Mouse (Mus musculus) thymus, postnatal 36 days (tissue): ENCODE results near the gene Rnf7.
"Not testable (repeated sequence)": the region's sequence is repeated elsewhere in the genome, so short reads cannot be mapped to it uniquely, and the experiment has no call there.

ENCODE experiments used
- DNase-seq, 2 experiments: peaks; one replicate each; pipeline ENCODE4 v3.0.0; 2022; ENCODE audit warnings: mixed read lengths in 2 of 2

The Rnf7 gene

DNA sequence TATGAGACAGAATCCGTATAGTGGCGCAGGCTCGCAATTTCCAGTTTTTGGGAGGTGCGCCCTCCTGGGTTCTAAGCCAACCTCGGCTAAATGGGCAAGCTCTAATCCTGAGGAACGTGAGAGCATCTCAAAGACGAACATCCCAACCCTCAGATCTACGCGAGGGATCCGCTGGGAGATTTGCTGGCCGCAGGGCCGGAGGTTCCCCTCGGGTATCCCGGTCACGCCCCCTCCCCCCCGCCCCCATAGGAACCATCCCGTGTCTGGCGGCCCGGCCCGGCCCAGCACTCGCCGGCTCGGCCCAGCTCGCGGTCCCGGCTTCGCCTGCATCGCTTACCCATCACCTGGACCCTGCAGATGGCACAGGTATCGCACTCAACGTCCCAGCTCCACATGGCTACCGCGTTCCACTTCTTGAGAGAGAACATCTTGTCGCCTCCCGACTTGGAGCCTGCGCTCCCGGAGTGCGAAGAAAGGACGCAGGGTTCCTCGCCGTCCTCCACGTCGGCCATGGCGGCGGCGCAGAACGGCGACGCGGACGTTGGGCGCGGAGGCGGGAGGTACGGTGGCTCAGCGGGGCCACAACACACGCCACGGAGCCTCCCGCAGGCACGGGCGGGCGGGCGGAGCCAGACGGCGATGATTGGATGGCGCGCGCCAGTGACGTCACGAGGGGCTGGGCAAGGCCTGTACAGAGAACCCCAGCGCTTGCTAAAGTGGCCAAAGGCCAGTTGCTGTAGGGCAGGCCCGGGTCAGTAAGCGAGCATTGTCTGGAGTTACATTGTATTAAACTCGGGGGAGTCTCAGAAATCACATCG, at the start of gene Rnf7:
Gene Rnf7 (minus strand): TSS at position 605 of the 818 bp plus-strand sequence.
- peak; percentile 98 for DNase-seq

DNA sequence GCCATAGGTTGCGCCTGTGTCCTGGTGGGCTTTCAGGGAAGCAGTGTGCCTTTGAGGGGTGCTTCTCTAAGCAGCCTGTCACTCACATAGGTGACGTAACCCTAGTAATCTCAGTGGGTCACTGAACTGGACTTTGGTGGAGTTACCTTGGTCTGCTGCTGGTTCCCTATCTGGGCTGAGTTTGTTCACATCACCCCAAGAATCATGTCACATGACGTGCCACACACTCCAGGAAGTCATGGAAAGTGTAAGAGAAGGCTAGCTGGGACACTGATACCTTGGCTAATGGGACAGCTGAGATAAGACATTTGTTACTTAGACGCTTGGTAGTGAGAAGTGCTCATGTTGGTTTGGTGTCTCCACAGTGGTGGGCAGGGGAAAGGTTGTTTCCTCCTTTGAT, 47.5 kb upstream of the Rnf7 start:
- DNase-seq = no peak

GRCm38 (mm10) chr9:96524972-96525506, 46.6 kb upstream of the Rnf7 start, which contains the start of gene Gm28729:
Gm28729 (minus strand) TSS chr9:96525264.
- DNase-seq = no peak

DNA sequence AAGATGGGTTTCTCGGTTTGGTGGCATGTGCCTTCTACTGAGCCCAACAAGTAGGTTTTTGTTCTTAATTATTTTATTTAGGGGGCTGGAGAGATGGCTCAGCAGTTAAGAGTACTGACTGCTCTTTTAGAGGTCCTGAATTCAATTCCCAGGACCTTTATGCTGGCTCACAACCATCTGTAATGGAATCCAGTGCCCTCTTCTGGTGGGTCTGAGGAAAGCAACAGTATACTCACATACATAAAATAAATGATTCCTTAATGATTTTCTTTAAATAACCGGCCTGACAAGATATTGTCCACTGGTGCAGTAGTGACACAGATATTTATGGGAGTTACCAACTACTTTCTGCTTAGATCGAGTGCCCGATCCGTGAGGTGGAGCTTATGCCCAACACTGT, 44.7 kb upstream of the Rnf7 start:
- no peak for DNase-seq

- not testable (repeated sequence) for DNase-seq
Measured at GRCm38 (mm10) chr9:96521574-96521973, 43.1 kb upstream of the Rnf7 start.

DNA sequence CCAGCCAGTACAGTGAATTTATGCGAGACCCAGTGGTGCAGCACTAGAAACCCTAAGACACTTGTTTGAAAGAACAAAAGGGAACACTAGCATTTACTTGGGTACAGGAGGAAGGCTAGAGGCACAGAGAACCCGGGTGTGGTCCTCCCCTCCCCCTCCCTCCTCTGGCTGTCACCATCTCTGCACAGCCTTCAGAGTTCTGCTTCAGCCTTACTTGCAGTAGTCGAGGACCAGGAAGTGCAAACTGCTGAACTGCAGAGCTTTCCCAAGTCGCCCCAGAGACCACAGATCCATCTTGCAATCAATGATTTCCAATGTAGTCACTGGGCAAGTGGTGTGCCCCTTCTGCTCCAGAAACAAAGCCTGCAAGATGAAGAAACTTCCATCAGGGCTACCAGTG, 39.0 kb upstream of the Rnf7 start:
- DNase-seq = peak; percentile 9 to 19

DNA sequence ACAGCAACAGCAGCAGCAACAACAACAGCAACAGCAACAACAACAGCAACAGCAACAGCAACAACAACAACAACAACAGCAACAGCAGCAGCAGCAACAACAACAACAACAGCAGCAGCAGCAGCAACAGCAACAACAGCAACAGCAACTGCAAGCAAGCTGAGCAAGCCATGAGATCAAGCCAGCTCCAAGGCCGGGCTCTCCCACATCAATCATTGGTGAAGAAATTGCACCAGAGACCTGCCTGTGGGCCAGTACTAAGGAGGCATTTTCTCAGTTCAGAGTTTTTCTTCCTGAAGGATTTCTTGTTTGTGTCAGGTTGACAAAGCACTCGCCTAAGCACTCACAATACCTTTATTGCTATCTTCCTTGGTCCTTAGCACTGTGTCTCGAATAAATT, 38.3 kb upstream of the Rnf7 start:
- no peak for DNase-seq

DNA sequence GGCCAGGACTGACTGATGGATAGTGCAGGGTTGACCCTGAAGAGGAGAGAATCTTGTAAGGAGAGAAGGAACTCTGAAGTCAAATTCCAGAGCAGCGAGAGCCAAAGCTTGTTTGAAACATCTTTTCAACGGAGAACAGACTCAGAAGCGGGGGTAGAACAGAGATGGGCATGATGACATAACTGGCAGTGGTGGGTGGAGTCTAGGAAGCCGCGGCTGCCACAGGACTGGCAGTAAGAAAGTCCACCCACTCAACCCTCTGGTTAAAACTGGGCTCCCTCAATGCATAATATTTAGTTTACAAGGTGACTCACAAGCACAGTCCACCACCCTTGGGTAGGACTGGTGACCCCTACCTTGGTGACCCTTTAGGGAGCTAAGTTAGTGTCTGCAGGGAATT, 37.3 kb upstream of the Rnf7 start:
- DNase-seq = no peak

DNA sequence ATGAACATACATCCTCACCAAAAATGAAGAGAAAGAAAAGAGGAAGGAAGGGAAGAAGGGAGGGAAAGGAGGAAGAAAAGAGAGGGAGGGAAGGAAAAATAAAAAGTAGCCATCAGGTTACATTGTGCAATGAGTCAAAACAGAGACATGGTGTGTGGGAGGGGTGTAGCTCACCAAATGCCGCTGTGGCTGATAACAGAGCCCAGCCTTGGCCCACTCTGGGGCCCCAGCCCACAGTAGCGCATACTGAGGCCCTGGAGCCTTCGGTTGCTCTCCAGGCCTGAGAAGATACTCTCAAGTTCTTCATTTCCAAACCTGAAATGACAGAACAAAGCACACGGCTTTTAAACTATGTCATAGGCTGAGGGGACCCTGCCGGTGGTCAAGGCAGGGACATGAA, 35.8 kb upstream of the Rnf7 start:
- no peak for DNase-seq

GRCm38 (mm10) chr9:96506011-96506498, 27.6 kb upstream of the Rnf7 start:
- DNase-seq = no peak

- no peak for DNase-seq
Measured at GRCm38 (mm10) chr9:96505156-96505555, 26.7 kb upstream of the Rnf7 start.

DNA sequence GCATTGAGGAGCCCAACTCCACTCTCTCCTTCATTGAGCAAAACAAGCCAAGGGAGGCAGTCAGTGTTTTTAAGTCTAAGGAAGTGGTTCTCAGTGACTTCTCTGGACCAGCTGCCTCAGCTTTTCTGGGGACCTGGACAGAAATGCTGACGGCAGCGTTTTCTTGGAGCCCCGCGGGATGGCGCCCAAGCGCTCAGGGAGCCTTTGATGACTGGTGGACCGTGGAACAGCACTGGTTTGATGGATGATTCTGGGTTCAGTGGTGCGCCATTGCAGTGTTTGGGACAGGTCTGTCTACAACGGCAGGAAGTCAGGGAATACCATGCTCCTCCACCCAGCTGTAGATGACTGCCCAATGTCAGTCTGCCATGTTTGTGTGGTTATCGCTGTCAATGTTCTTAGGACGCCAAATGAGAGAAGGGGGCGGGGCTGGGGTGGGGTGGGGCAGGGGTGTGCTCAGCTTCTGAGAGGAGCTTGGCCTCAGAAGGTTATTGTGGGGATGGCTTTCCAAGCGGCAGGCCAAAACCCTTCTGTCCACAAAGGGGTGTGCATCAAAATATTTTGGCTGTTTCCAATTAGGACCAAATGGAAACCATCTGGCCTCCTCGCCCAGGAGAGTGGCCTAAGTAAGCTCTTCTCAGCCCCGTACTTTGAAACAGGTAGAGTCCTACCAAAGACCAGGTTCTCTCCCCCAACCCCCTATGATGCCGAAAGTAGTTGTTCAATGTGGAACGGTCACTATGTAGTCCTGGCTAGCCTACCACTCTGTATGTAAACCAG, 25.8 kb upstream of the Rnf7 start:
- DNase-seq = no peak

DNA sequence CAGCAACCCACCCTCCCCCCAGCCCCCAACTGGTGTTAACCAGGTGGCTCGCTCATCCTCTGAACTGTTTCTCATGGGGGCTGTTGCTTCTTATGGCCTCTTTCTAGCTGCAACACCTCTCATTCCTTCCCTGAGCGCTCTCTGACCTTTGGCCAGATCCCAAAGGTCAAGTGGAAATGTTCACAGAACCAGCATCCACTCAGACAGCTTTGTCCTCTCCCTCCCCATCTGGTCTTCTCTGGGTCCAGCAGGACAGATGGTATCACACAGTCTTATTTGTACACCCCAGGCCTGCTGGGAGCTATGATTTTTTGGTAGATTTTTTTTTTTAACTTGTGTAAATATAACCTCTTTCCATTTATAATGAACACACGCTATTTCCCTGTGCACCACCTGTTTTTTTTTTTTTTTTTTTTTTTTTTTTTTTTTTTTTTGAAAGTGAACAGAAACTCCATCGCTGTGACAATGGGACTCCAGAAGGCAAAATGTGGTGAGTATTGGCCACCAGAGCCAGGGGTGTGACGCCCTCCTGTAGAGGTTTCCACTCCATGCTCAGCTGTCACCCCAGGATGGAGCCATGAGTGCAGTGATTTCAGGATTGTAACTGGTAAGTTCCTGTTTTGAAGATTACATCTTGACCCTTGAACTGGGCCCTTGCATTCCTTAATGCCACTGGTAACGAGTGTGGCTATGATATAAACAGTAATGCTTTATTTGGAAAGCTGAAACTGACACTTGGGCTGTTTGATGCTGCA, 24.6 kb upstream of the Rnf7 start:
- DNase-seq = no peak

DNA sequence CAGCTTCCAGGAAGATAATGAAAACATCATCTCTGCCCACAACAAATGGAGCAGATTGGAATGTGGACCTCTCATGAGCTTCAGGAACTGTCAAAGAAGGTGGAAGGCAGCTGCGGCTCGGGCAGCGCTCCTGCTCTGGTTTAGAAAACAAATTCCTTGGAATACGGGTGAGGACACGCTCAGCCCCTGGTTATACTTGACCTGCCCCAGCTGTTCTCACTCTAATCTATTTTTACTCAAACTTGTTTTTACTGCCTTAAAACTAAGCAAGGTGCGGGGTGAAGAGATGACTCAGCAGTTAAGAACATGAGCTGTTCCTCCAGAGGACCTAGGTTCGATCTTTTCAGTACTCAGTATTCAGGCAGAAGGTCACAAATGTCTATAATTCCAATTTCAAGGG, 22.7 kb upstream of the Rnf7 start:
- DNase-seq = no peak

GRCm38 (mm10) chr9:96493212-96493611, 14.7 kb upstream of the Rnf7 start:
- no peak for DNase-seq

DNA sequence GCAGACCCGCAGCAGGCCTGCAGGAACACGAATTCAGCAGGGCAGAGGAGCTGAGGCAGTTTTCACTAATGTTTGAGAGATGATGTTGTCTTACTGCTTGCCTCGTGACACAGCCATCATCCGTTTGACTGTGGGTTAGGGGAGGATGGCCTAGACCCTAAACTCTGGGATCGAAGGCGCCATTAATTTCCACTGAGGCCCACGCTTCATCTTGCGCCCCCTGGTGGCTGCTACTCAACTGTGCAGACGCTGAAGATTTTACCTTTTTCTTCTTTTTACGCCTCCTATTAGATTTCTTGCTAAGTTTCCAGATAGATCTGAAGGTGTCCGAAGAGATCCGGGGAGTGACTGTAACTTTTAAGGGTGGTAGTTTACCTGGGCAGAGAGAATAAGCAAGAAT, 13.3 kb upstream of the Rnf7 start:
- DNase-seq = peak; percentile 45 to 49

GRCm38 (mm10) chr9:96487869-96488268, 9.4 kb upstream of the Rnf7 start:
- not testable (repeated sequence) for DNase-seq

DNA sequence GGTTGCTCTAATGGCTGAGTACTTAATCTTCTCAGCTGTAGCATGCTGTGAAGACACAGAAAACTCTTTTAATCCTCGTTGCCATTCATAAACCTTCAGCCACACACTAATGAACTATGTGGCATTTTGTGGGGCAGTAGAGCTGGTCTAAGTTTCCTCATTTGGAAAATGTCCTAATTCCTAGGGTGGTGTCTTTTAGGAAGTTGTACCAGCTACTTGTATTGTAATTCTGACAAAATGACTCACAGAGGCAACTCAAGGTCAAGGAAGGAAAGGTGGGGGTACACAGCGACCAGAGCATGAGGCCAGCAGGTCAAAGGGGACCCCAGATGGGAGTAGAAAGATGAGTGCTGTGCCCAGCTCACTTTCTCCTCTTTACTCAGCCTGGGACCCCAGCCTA, 5.2 kb upstream of the Rnf7 start:
- no peak for DNase-seq

GRCm38 (mm10) chr9:96483028-96483427, 4.6 kb upstream of the Rnf7 start:
- no peak for DNase-seq

GRCm38 (mm10) chr9:96472356-96472755, 6.1 kb downstream of the Rnf7 start:
- DNase-seq = no peak

DNA sequence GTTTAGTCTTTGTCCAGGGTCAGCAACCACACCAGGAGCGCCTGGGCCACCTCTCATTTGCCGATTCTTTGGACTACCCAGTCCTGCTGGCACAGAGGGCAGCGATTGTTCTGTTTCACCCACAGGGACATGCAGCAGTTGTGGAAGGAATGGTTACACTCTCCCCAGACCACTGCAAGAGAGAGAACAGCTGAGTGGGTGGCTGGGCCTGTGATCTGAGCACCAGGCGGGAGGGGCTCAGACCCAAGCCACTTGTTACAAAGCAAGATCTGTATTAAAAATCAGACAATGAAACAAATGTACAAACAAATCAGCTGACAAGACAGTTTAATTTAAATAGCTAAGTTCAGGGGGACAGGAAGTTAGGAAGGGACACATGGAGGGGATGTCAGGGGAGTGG, 6.8 kb downstream of the Rnf7 start:
- DNase-seq = not testable (repeated sequence)

GRCm38 (mm10) chr9:96470266-96470974, 8.1 kb downstream of the Rnf7 start:
- DNase-seq = no peak
